Mouse (Mus musculus) kidney, postnatal 36 days (tissue): ENCODE results near the gene Rft1.

Source experiments
- DNase-seq, 2 experiments: peaks; one replicate each; pipeline ENCODE4 v3.0.0; 2021 to 2022; ENCODE audit warnings: mixed read lengths in 2 of 2

Gene Rft1

GRCm38 (mm10) chr14:30653943-30654659 lies at the start of gene Rft1:
Rft1 (plus strand) TSS chr14:30654360.
- DNase-seq = peak; percentile 97 to 99

- no peak for DNase-seq
These were observed 47.3 kb upstream of the Rft1 start for GRCm38 (mm10) chr14:30606817-30607216.

- no peak for DNase-seq
These were observed 46.5 kb upstream of the Rft1 start for GRCm38 (mm10) chr14:30607696-30608095.

GRCm38 (mm10) chr14:30608176-30608575 lies 46.0 kb upstream of the Rft1 start:
- DNase-seq = no peak

- no peak for DNase-seq
These were observed 44.7 kb upstream of the Rft1 start for GRCm38 (mm10) chr14:30609499-30609898.

GRCm38 (mm10) chr14:30610304-30610703 lies 43.9 kb upstream of the Rft1 start:
- no peak for DNase-seq

- no peak for DNase-seq
These were observed 43.2 kb upstream of the Rft1 start for GRCm38 (mm10) chr14:30610940-30611339.

GRCm38 (mm10) chr14:30612523-30612922 lies 41.6 kb upstream of the Rft1 start:
- DNase-seq = peak; percentile 68 to 93

- DNase-seq = no peak
These were observed 41.0 kb upstream of the Rft1 start for GRCm38 (mm10) chr14:30612962-30613715.

- DNase-seq = no peak
These were observed 37.4 kb upstream of the Rft1 start for GRCm38 (mm10) chr14:30616751-30617150.

GRCm38 (mm10) chr14:30618746-30619275 lies 35.3 kb upstream of the Rft1 start:
- DNase-seq = no peak

GRCm38 (mm10) chr14:30619982-30620578 lies 34.1 kb upstream of the Rft1 start:
- DNase-seq = no peak

GRCm38 (mm10) chr14:30622130-30622529 lies 32.0 kb upstream of the Rft1 start:
- DNase-seq = peak; percentile 88 to 90

- no peak for DNase-seq
These were observed 31.6 kb upstream of the Rft1 start for GRCm38 (mm10) chr14:30622556-30622955.

- DNase-seq = peak in 1 of 2 experiments; percentile 48
These were observed 29.9 kb upstream of the Rft1 start for GRCm38 (mm10) chr14:30624277-30624721.

GRCm38 (mm10) chr14:30625131-30625807 lies 28.9 kb upstream of the Rft1 start:
- peak; percentile 65 to 78 for DNase-seq

- DNase-seq = peak; percentile 87 to 93
These were observed 28.1 kb upstream of the Rft1 start, which contains the start of gene Prkcd for GRCm38 (mm10) chr14:30625856-30626726. Prkcd (minus strand) TSS chr14:30626210.

- no peak for DNase-seq
These were observed 27.1 kb upstream of the Rft1 start for GRCm38 (mm10) chr14:30626756-30627742.

- peak; percentile 46 to 51 for DNase-seq
These were observed 25.9 kb upstream of the Rft1 start for GRCm38 (mm10) chr14:30628235-30628634.

GRCm38 (mm10) chr14:30629839-30630238 lies 24.3 kb upstream of the Rft1 start:
- no peak for DNase-seq
